Mouse (Mus musculus): ENCODE results near the gene Arhgap22.

Gene Arhgap22

DNA sequence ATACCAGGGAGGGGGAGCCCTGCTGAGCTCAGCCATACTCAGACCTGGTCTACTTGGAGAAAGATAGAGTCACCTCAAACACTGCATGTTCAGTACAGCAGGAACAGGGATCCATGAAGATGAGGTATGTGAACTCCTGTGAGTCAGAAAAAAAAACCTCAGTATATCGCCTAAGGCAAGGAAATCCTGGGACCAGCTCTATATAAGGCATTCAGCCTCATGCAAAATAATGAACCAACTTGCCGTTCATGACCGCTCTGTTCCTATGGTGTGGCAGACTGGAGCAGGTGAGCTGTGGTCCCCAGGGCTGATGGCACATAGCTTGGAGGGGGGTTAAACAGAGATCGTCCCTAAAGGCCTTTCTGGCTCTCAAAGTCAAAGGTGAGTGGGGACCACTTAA is 68.6 kb downstream of the Arhgap22 start:
- no peak for DNase-seq (ENCODE audit: low spot score)

DNA sequence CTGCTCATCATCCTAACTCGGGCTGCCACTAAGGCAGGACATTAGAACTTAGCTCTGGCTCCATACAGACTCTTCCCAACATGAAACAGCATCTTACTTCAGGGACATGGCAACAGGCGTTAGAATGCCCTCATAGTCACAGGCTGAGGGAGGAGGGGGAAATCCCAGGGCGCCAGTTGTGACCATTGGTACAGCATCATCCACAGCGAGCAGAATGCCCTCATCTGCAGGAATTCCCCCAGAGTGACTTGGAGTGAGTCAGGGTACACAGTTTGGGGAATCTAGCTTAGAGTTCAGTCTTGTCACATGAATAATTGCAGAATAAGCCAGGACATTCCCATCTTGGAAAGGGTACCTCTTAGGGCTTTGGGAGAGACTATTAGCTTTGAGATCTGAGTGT is 74.1 kb downstream of the Arhgap22 start:
- DNase-seq (ENCODE audit: low spot score), result no peak

DNA sequence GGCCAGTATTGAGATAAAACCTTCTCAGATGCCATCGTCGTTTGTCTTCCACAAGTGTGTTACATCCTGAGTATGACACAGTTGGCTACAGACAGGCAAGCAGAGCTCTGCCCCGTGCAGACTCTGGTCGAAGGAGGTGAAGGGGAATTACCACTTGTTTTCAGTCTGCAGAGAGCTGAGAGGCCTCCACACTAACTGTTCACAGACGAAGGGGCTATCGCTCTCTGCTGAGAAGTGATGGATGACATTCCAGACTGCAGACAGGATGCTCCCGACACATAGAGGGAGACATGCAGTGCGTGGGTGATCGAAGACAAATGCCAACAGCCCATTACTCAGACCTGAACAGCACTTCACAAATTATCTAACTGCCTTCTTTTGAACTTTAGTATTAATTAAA is 76.2 kb downstream of the Arhgap22 start:
- DNase-seq (ENCODE audit: low spot score), result no peak

DNA sequence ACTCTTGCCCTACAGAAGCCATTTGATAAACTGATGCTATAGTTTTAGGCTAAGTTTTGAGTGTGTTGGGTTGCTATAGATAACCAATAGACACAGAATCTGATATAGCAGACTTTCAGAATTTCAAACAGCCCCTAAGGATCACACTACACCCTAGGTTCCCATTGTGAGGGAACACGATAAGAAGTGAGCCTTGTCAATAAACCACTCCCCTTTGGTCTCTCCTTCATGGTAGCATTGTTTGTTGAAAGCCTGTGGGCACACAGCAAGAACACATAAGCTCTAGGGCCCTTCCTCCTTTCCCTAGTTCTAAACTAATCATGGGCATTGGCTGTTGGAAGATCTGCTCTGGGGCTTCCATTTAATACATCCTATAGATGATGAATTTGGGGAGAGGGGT is 80.7 kb downstream of the Arhgap22 start:
- no peak for DNase-seq (ENCODE audit: low spot score)

DNA sequence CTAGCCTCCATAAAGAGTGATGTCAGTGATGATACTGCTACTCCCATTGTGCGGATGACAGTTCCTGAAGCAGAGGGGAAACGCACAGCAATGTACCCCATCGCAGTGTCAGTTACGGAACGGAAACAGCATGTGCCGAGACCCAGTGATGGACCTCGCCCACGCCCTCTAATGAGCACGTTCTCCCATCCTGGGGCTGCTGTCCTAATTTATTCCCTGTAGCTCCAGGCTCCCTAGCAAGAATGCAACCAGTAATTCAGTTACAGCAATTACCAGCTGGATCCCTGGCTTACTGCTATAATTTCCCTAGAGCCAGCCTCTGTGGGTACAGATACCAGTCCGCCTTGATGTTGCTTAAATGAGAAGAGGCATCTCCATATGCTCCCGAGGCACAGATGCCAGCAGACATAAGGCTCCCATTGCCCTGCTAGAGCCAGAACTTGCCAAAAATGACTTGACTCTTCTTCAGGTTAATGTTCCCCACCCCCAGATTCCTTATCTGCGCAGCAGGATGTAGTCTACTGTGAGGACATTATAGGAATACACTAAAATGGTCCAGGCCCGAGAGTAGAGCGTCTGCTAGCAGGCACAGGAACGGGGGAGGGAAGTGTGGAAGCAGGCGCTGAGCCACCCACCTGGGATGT is 83.0 kb downstream of the Arhgap22 start:
- no peak for DNase-seq (ENCODE audit: low spot score)

DNA sequence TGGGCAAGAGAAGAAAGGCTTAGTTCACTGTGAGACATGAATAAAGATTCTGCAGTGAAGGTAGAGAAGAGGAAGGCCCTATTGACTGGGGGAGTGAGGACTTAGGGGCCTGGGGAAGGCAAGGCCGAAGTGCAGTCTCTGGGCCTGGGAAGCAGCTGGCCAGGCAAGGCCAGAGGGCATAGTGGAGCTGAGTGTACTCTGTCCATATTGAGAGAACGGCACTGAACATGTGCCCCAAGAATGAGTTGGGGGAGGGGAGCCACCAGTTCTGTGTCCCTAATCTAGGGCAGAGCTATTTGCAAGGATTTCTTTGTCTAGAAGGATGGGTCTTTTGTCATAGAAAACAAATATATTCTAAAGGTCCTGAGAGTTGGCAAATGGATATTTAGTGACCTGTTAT is 86.8 kb downstream of the Arhgap22 start:
- DNase-seq (ENCODE audit: low spot score), result no peak

DNA sequence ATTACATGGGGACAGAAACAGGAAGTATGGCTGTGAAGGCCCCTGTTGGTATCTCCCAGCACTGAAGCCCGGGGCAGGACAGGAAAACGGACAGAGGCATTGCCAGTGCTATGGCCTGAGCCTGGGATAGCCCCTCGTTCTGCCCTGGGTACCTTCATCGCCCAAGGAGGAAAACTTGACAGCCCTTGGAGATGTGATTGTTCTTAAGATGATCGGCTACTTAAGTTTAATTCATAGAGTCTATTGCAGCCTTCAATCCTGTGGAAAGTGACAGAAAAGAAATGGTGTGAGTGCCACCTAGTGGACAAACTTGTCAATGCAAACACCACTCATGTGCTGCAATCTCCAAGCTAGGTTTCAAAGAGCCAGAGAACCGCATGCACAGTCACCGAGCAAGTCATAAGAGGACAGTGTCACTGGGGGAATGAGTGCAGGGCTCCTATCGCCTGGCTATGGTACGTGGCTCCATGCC is 89.6 kb downstream of the Arhgap22 start:
- peak; percentile 62 for DNase-seq (ENCODE audit: low spot score)

DNA sequence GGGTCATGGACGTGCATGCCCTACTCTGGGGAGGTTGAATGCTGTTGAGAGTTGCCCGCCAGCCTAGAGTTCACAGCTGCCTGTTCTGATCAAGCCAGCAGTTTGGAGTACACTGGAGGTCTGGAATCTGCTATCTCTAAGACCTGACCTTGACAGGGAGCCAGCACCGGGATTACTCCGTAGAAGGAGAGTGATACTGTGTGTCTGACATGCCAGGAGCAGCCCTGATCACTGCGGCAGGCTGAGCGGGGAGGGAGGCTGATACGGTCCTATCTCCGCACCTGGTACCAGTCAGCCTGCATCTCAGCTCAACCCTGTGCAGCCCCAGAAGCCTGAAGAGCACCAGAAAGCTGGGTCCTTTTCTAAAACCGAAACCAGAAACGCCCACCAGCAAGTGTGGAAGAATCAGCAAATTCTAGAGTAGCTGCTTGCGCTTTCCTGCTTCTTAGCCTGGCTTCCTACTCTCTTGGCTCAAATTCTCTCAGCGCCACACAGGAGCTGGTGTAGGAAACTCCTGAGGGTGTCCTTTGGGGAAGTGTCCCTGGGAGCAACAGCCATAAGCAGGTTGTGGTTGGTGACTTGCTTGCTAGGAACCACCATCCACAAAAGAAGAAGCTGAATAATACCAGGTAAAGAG is 91.9 kb downstream of the Arhgap22 start:
- DNase-seq (ENCODE audit: low spot score), result peak; percentile 71

DNA sequence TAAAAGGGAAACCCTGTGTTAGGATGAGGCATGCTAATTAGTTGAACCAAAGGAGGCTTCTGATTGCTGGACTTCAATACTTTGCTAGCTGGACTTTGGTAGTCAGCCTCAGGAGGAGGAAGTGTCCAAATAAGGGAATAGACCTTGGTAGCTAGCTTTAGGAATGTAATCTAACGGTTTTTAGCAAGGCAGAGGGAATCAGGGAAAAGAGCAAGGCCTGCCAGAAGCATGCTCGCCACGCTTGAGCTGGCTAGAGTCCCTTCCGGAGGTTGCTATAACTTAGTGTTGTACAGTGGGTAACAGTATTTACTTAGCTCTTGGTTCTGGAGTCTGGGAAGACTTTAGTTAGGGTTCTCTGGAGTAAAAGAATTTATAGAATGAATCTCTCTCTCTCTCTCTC is 96.9 kb downstream of the Arhgap22 start:
- DNase-seq (ENCODE audit: low spot score), result peak; percentile 28

DNA sequence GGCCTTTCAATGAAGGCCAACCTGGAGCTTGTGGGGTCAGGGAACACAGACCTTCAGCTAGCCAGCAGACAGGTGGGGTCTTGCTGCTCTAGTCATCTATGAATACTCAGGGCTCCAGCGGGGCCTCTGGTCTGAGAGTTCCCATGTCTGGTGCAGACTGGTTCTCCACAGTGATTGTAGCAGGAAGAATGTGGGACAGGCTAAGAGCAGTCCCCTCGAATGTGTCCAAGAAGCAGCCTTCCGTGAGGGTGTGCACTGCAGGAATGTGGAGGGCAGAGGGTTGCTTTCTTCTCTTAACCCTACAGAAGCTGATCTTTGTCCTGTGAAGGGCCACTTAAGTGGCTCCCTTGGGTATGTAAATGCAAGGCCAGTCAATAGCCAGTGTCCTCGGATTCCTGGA is 98.5 kb downstream of the Arhgap22 start:
- no peak for DNase-seq (ENCODE audit: low spot score)

DNA sequence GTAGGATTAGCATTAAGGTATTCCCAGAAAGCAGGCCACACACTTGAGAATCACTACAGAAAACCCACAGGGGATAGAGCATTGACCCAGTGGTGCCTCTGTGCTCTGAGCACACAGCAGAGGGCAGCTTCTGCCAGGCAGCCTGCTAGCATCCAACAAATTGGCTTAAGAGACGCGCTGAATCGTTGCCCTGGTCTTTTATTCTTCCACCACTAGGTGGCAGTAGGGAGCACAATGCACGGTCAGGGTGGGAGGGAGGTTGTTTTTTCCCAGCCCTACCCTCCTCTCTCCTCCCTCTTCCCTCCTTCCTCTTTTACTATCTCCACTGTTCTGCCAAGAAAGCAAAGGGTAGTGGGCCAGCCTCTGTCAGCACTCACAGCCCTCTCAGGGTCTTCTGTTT is 99.8 kb downstream of the Arhgap22 start:
- DNase-seq (ENCODE audit: low spot score), result peak; percentile 52

DNA sequence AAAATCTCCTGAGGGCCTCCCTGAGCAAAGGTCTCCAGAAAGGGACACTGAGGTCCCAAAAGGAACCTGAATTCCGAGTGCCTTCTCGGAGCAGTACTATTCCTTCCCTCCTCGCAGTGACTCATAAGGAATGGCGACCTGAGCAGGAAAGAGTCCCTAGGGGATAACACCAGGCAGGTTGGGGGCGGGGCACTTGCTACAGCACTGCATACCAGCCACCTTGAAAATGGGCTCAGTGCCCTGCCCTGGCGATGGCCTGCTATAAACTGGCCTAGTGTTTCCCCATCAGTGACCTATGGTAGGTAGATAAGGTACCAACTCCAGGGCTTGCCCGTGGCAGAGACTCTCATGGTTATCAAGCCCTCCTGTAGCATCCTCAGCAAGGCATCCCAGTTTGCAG is 100.3 kb downstream of the Arhgap22 start:
- no peak for DNase-seq (ENCODE audit: low spot score)

DNA sequence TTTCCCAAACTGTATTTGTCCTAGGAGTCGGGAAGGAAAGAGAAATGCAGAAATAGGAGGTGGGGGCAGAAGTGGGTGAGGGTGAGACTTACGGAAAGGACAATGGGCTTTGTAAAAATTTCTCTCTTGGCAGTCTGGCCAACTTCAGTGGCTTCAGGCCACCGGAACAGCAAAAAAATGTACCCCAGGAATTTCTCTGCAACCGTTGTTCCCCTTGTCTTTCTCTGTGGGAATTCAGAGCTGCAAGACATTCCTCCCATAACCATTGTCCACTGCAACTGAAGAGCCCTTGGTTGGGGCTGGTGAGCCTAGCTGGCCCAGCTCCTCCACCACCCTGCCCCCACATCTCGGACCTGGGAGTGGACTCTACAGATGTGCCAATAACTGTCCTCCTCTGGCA is 101.3 kb downstream of the Arhgap22 start:
- no peak for DNase-seq (ENCODE audit: low spot score)

DNA sequence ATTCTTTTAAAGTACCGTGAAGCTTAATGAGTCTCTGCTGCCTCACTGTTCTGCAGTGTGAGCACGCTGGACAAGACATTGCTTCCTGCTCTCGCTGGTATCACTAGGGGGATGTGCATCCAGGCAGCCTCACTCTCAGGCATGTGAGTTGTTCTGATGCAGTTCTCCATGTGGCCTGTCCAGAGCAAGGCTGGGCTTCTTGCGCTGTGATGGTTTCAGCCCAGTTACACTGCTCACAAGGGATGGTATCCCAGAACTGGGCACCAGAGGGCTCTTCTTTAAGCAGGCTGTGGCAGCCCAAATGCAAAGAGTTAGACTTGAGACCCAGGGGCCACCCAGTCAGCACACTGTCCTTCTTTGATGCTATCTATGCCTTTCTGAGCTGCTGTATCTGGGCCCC is 101.9 kb downstream of the Arhgap22 start:
- DNase-seq (ENCODE audit: low spot score), result no peak

DNA sequence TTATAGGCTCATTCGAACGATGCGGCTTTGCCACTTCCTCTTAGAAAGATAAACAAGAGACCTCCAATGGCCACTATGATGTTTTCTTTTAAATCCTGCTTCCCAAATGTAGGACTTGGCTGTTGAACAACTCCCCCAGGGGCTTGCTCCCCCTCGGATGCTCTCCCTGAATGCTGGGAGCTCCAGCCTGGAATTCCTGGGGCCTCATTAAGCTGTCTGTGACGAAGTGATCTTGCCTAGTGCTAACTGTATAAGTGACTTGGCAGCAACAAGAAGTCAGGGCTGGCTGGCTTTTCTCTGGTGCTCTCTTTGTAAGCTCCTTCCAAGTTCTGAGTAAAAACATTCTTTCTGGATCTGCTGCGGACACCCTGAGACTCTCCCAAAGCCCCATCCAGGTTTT is 104.1 kb downstream of the Arhgap22 start:
- no peak for DNase-seq (ENCODE audit: low spot score)

DNA sequence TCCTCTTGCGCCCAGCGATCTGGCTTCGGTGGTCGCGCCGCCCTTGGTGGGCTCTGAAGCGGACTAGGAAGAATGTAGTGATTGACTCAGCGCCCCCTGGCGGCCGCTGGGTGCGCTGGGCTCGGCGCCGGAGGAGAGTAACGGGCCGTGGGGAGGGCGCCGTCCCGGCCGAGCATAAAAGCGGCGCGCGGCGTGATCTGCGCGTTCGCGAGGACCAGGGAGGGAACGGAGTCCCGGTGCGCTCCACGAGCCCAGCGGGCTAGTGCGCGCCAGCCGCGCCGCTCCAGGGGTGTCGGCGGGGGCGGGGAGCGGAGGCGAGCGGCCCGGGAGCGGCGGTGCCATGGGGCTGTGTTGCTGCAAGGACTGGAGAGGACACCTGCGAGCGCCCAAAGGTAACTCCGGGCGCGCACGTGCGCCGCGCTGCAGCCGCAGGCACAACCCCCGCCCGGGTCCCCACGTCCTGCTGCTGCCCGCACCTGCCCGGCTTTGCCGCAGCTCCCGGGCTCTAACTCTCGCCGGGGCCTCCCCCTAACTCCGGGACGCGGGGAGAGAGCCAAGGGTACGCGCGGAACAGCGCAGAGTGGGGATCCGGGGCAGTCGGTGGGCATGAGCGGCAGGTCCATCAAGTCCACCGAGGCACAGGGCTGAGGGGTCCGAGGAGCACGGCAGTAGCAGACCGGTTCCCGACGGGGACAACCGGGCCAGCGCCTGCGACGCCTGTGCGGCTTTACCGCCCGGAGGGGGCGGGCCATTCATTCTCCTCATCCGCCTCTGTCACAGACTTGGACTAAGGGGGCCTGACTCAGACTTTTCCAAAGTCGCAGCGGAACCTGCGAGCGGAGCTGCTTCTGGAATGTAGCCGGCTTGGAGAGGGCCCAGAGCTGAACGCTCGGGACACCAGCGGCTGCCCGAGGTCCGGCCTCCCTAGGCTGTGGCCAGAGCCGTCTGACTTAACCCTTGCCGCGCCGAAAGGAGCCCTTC is 106.0 kb downstream of the Arhgap22 start:
- peak; percentile 72 for DNase-seq (ENCODE audit: low spot score)

DNA sequence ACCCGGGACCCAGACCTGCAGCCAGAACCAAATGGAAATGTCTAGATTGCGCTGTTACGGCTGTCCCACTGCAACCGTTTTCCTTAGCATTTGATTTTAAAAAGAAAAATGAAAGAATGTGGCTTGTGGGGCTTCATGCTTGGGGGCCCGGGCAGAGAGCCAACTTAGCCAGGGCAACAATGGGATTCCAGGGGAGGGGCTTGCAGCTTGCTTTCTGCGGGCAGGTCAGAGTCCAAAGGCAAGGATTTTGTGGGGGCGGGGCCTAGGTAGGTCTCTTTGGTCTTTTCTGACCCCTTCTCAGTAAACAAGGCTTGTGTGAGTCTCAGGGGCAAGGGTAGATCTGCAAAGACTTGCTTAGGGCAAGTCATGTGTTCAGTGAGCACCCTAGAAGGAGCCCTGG is 107.0 kb downstream of the Arhgap22 start:
- peak; percentile 86 for DNase-seq (ENCODE audit: low spot score)

DNA sequence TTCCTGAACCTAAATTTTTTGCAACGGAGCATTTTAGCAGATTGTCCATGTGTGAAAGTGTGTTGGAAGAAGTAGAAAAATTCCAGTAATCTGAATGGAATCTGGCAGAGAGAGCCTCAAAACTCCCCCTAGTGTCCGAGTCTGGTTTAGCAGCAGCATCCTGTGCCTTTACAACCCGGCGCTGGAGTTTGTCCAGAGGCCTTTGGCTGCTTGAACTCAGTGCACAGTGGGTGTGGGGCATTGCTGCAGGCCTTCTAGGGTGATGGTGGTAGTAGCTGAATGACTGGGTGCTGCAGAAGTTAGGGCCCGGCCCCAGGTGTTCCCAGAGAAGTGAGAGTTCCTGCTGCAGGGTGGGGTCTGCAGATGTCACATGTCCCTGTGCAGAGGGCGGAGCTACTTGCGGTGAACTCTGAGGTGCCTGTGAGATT is 108.8 kb downstream of the Arhgap22 start:
- DNase-seq (ENCODE audit: low spot score), result peak; percentile 71

DNA sequence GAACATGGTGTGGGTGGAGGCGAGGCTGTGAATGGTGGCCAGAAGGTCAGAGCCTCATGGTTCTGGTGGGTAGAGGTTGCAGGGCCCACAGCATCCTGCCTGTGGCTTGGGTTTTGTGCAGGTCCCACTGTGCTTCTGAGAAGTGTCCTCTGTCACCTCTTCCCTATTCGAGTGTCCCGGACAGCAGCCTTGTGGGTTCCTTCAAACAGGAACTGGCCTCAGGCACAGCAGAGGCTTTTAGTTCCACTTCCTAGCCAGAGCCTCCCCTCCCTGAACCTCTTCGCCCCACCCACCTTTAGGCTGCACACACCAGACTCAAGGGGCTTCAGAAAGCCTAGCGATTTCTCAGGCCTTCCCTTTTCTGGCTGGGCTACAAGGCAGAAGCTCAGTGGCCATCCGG is 110.7 kb downstream of the Arhgap22 start:
- no peak for DNase-seq (ENCODE audit: low spot score)

DNA sequence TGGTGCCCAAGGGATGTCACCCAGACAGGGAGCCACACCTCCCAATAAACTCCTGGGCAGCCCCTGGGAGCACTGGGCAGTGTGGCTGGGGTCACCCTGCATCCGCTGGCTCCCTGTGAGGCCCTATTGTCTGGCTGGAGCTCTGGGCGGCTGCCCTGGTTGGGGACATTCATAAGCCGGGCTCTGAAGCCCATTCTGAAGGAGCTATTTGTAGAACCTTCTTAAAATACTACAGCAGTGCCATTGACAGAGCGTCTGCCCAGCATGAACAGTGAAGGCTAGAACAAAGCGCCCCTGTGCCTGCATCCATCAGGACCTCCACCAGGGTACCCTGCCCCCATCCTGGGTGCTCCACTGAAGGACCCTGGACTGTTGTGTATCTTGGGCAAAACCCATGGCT is 114.5 kb downstream of the Arhgap22 start:
- DNase-seq (ENCODE audit: low spot score), result no peak

DNA sequence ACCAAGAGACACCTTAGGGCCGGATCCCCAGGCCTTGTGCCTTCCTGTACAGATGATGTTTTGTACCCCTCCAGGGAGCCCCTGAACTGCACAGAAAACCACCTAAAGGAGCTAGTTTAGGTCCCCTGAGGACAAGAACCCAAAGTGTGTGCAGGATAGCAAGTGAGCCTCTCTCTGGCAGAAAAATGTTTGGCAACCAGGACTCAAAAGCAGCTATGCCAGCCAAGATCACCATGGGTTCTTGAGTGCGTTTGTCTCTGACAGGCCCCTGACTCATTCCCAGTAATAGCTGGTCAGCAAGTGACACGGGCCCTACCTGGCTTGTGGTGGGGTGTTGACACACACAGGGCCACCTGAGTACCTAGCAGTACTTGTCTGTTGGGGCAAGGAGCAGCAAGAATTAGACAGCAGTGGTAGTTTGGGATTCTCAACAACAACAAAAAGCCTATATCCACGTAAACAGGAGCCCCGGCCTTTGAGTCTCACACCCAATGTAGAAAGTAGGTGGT is 115.5 kb downstream of the Arhgap22 start:
- no peak for DNase-seq (ENCODE audit: low spot score)

DNA sequence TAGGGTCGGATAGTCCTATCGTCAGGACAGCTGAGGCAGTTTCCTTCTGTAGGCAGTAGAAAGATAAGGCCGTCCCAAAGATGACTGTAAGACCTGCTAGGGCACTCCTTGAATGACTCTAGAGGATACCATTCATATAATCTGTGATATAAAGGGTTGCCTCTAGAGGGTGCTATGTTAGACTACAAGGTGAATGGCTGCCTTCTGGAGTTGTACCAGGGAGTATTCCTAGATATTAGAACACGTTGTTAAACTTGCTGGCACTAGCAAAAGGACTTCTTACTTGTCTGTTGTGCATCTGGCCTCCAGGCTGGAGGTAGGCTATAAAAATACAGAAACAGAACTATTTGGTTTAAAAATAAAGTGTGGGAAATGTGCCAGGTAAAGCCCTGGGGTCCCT is 117.2 kb downstream of the Arhgap22 start:
- DNase-seq (ENCODE audit: low spot score), result no peak

DNA sequence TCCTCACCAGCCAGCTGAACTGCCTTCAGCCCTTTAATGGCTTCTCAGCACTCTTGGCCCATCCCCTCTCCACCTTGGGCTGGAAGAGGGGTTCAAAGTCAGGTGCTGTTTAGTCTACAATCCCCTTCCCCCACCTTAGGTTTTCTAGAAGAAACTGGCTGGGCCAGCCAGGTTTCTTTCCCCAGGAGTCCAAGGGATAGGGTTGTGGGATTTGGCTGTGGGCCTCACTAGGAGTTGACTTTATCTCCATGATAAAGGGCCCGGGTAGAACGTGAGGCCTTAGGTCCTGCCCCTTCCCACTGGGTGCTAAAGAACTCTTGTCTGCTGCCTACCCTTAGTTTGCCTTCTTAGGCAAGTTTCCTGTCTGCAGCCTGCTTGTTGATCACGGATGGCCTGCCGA is 117.8 kb downstream of the Arhgap22 start:
- DNase-seq (ENCODE audit: low spot score), result no peak
